Mouse (Mus musculus) ES-Bruce4 (cell line): ENCODE measurements around the gene Lrg1.

Source experiments
- CTCF ChIP-seq: IDR thresholded peaks from one replicate; pipeline ENCODE4 v1.8.1; 2011; ENCODE audit warnings: low read depth, low read length
- EP300 ChIP-seq: IDR thresholded peaks from 2 replicates; pipeline ENCODE4 v1.6.1; 2011; ENCODE audit warnings: low read depth, low read length; ENCODE audit not compliant: insufficient read depth
- POLR2A ChIP-seq: IDR thresholded peaks from one replicate; pipeline ENCODE4 v1.8.1; 2011; ENCODE audit warnings: low read length; ENCODE audit not compliant: insufficient read depth

- TF ChIP-seq CTCF (no peak), EP300 (no peak), POLR2A (no peak)
Observed at GRCm38 (mm10) chr17:56110571-56110970, 11.2 kb downstream of the Lrg1 start.
